In genomic region chr7:28100596-28101590, GRCm38 (mm10) we compare ENCODE assay signal across 10 mouse cellular contexts. TPM values are rescaled to one million over a fixed set of nuclear protein-coding genes. Genes with fewer than 3 reads are reported as not detected.
DNase-seq lines count a peak whose midpoint lies in the region; ATAC-seq lines count a peak whose summit lies in the region.
"Had no signal": no experiment of that assay in that cellular context is flagged by ENCODE, and none has a peak within 500 bp of the region (broad histone marks: within the 10 kb centered on the region; RNA-seq: fewer than 3 reads in every experiment).

No protein-coding gene starts in this region.

- no peak overlapping the region for H3K9ac ChIP-seq in hindbrain, embryonic 12.5 days
- H3K9ac ChIP-seq: heart, embryonic 15.5 days had no signal

- H3K4me1 ChIP-seq in hindbrain, embryonic 10.5 days (replicated peaks) = peaks cover 8% of the 10 kb centered on the region
- peaks cover 4% of the 10 kb centered on the region; the same call in 1 of the 2 replicates for H3K4me1 ChIP-seq in hindbrain, embryonic 12.5 days

- H3K36me3 ChIP-seq in hindbrain, embryonic 10.5 days = no peaks in the 10 kb centered on the region
- no peaks in the 10 kb centered on the region for H3K36me3 ChIP-seq in hindbrain, embryonic 12.5 days
- H3K36me3 ChIP-seq: heart, embryonic 15.5 days had no signal

- H3K27ac ChIP-seq in hindbrain, embryonic 10.5 days = no peak overlapping the region
- no peak overlapping the region for H3K27ac ChIP-seq in hindbrain, embryonic 12.5 days
- H3K27ac ChIP-seq: heart, embryonic 15.5 days; macrophage had no signal

- peaks cover 7% of the 10 kb centered on the region for H3K27me3 ChIP-seq in hindbrain, embryonic 10.5 days (ENCODE audit: insufficient read depth, poor library complexity, severe bottlenecking)
- H3K27me3 ChIP-seq in hindbrain, embryonic 12.5 days = peaks cover 13% of the 10 kb centered on the region

- no peak overlapping the region for H3K4me3 ChIP-seq in hindbrain, embryonic 10.5 days
- no peak overlapping the region for H3K4me3 ChIP-seq in hindbrain, embryonic 12.5 days
- H3K4me3 ChIP-seq: heart, embryonic 15.5 days had no signal

- H3K9me3 ChIP-seq in hindbrain, embryonic 10.5 days = peaks cover 18% of the 10 kb centered on the region
- H3K9me3 ChIP-seq in hindbrain, embryonic 12.5 days (replicated peaks) = peaks cover 9% of the 10 kb centered on the region

- DNase-seq in hindbrain, embryonic 10.5 days (ENCODE audit: low spot score) = peak; percentile 19
- DNase-seq in urinary bladder, adult 18-20 months (ENCODE audit: low spot score in 2 of 2) = peak; percentile 28 to 50
- no peak for DNase-seq in urinary bladder, postnatal 10 days (ENCODE audit: low spot score)
- DNase-seq in embryo, embryonic 9.5 days (ENCODE audit: extremely low spot score) = peak; percentile 38
- peak; percentile 79 for DNase-seq in lung, postnatal 10 days
- peak; percentile 15 to 31 for DNase-seq in urinary bladder, postnatal 36 days (ENCODE audit: low spot score in 2 of 2)
- DNase-seq in gastrocnemius, adult 18-20 months (ENCODE audit: low spot score) = no peak

- no peak overlapping the region for H3K4me2 ChIP-seq in hindbrain, embryonic 12.5 days (replicated peaks)
- H3K4me2 ChIP-seq: heart, embryonic 15.5 days had no signal

- 67% methylated on average over 17 of the region's 17 CpGs for WGBS in hindbrain, embryonic 10.5 days
- WGBS in hindbrain, embryonic 12.5 days = 66% methylated on average over 17 of the region's 17 CpGs

- no peak for ATAC-seq in hindbrain, embryonic 12.5 days (ENCODE audit: low FRiP score)

RNA-seq across cellular contexts. Expression of gene 9530053A07Rik, which starts 28.4 kb away (rescaled TPM):
- 0.09 and 0.13 TPM in 2 replicates for polyA plus RNA-seq in hindbrain, embryonic 10.5 days (2016; fragmentation: Nextera tagmentation; extraction: Ambion mirVana)
- polyA plus RNA-seq in hindbrain, embryonic 12.5 days (2016; fragmentation: Nextera tagmentation; extraction: Ambion mirVana) = 0.09 and 0.12 TPM in 2 replicates
- total RNA-seq in gastrocnemius, adult 18-20 months (2021) = not detected
- polyA plus RNA-seq: macrophage had no signal

RNA-seq across cellular contexts. Expression of gene Fcgbp, which starts 29.9 kb away (rescaled TPM):
- 0.03 and 0.32 TPM in 2 replicates for polyA plus RNA-seq in hindbrain, embryonic 10.5 days (2016; fragmentation: Nextera tagmentation; extraction: Ambion mirVana)
- 0.31 TPM in 1 of 2 replicates, not detected in the other for polyA plus RNA-seq in hindbrain, embryonic 12.5 days (2016; fragmentation: Nextera tagmentation; extraction: Ambion mirVana)
- total RNA-seq in gastrocnemius, adult 18-20 months (2021) = under 1 TPM in 1 of 2 experiments, not detected in 1; 0.73 TPM
- polyA plus RNA-seq: macrophage had no signal

RNA-seq across cellular contexts. Expression of gene Psmc4, which starts 51.0 kb away (rescaled TPM):
- polyA plus RNA-seq in hindbrain, embryonic 10.5 days (2016; fragmentation: Nextera tagmentation; extraction: Ambion mirVana) = 436 and 447 TPM in 2 replicates
- 309 and 313 TPM in 2 replicates for polyA plus RNA-seq in hindbrain, embryonic 12.5 days (2016; fragmentation: Nextera tagmentation; extraction: Ambion mirVana)
- 10 to 100 TPM; 97.3 to 98.6 TPM for total RNA-seq in gastrocnemius, adult 18-20 months (2021)

Comparison
In these comparisons a context has a peak if more than half of its experiments do, and no peak if none do; other contexts are left out.
1. DNase-seq: peak in hindbrain, embryonic 10.5 days (single experiment), urinary bladder, adult 18-20 months (2 of 2), embryo, embryonic 9.5 days (single experiment), lung, postnatal 10 days (single experiment) and urinary bladder, postnatal 36 days (2 of 2); none in urinary bladder, postnatal 10 days (single experiment) and gastrocnemius, adult 18-20 months (single experiment).